Mouse (Mus musculus) forebrain, embryonic 14.5 days (tissue): ENCODE data around the gene Ube2h. TPM values are rescaled to one million over a fixed set of nuclear protein-coding genes. Genes with fewer than 3 reads are reported as not detected.

Experiments
- ATAC-seq: fragments of 200-750 bp; cut with Nextera tagmentation; 2 replicates; pipeline ENCODE4 v1.8.0; 2017; ENCODE audit warnings: mild to moderate bottlenecking, moderate library complexity
- DNase-seq: peaks from one replicate; pipeline ENCODE4 v3.0.0-alpha.2; 2015; ENCODE audit warnings: low spot score
- H3K27ac ChIP-seq: fragments of 300-500 bp; sonication (generic); 2 replicates; pipeline ENCODE4 v1.5.1; 2014; ENCODE audit warnings: low read depth, mild to moderate bottlenecking, control low read depth, low read length, moderate library complexity
- H3K27me3 ChIP-seq: fragments of 300-500 bp; sonication (generic); replicated peaks from 2 replicates; pipeline ENCODE4 v1.6.1; 2014; ENCODE audit warnings: low read length, control low read depth, mixed read lengths; ENCODE audit not compliant: control insufficient read depth, insufficient read depth
- H3K36me3 ChIP-seq: fragments of 300-500 bp; sonication (generic); 2 replicates; pipeline ENCODE4 v1.6.1; 2014; ENCODE audit warnings: low read length, control low read depth; ENCODE audit not compliant: control insufficient read depth, insufficient read depth
- H3K4me1 ChIP-seq: fragments of 300-500 bp; sonication (generic); 2 replicates; pipeline ENCODE4 v1.6.1; 2014; ENCODE audit warnings: antibody characterized with exemption, low read length, control low read depth; ENCODE audit not compliant: control insufficient read depth, insufficient read depth
- H3K4me2 ChIP-seq: fragments of 300-500 bp; sonication (generic); 2 replicates; pipeline ENCODE4 v1.6.1; 2014; ENCODE audit warnings: mild to moderate bottlenecking, control low read depth, low read length
- H3K4me3 ChIP-seq: fragments of 300-500 bp; sonication (generic); 2 replicates; pipeline ENCODE4 v1.5.1; 2014; ENCODE audit warnings: low read depth, low read length, control low read depth
- H3K9ac ChIP-seq: fragments of 300-500 bp; sonication (generic); 2 replicates; pipeline ENCODE4 v1.6.1; 2014; ENCODE audit warnings: mild to moderate bottlenecking, low read length, control low read depth, moderate library complexity
- H3K9me3 ChIP-seq: fragments of 300-500 bp; sonication (generic); replicated peaks from 2 replicates; pipeline ENCODE4 v1.6.1; 2016; ENCODE audit warnings: low read length, control low read depth, mixed read lengths; ENCODE audit not compliant: control insufficient read depth
- WGBS: fragments of 180-500 bp; shearing (Covaris S2); extraction: QIAGEN DNeasy Blood & Tissue Kit; methylation state at CpG from one replicate; pipeline ENCODE4 v1.1.7; 2014; 5-methylcytosine and 5-hydroxymethylcytosine counted together
- polyA plus RNA-seq: library from polyadenylated mRNA; unstranded; fragments of >200 nt; fragmentation: Nextera tagmentation; extraction: Ambion mirVana; gene quantifications from 2 replicates; pipeline ENCODE4 v1.2.1, GENCODE M21; 2014

Ube2h gene
- polyA plus RNA-seq, 1 experiment from 2014 or later = 57.3 TPM

GRCm38 (mm10) chr6:30302781-30303631 is 1.3 kb downstream of the Ube2h start:
- no peak for ATAC-seq
- peak overlapping the region; percentile 91 for H3K9ac ChIP-seq
- under 1% methylated on average over 11 of the region's 11 CpGs for WGBS
- DNase-seq = peak; percentile 43
- peak overlapping the region; percentile 92 for H3K27ac ChIP-seq
- no peaks in the 10 kb centered on the region for H3K27me3 ChIP-seq
- H3K36me3 ChIP-seq = 0 out of 2 replicates have a peak, but pooled peaks cover 2% of the 10 kb centered on the region
- peak overlapping the region; percentile 69 for H3K4me2 ChIP-seq
- no peaks in the 10 kb centered on the region for H3K9me3 ChIP-seq
- H3K4me3 ChIP-seq = peak overlapping the region; percentile 75
- H3K4me1 ChIP-seq = peaks cover 17% of the 10 kb centered on the region; the same call in 1 of the 2 replicates

GRCm38 (mm10) chr6:30302156-30302555 is 2.2 kb downstream of the Ube2h start:
- Histone ChIP-seq H3K4me2 (peak overlapping the region; percentile 69), H3K4me1 (peaks cover 17% of the 10 kb centered on the region; the same call in 1 of the 2 replicates), H3K27ac (peak overlapping the region; percentile 77; the same call in 1 of the 2 replicates), H3K4me3 (peak overlapping the region; percentile 75), H3K9ac (peak overlapping the region; percentile 74), H3K9me3 (no peaks in the 10 kb centered on the region), H3K27me3 (no peaks in the 10 kb centered on the region), H3K36me3 (peaks cover 9% of the 10 kb centered on the region; the same call in 1 of the 2 replicates)
- no peak for ATAC-seq
- peak; percentile 30 for DNase-seq
- WGBS = 5% methylated on average over 4 of the region's 4 CpGs

GRCm38 (mm10) chr6:30300901-30301300 is 3.4 kb downstream of the Ube2h start:
- H3K36me3 ChIP-seq = peaks cover 14% of the 10 kb centered on the region; the same call in 1 of the 2 replicates
- H3K4me3 ChIP-seq = peak overlapping the region; percentile 75
- H3K9ac ChIP-seq = peak overlapping the region; percentile 74
- H3K4me1 ChIP-seq = peaks cover 17% of the 10 kb centered on the region; the same call in 1 of the 2 replicates
- H3K9me3 ChIP-seq = no peaks in the 10 kb centered on the region
- H3K27ac ChIP-seq = peak overlapping the region; percentile 77
- under 1% methylated on average over 7 of the region's 7 CpGs for WGBS
- H3K27me3 ChIP-seq = no peaks in the 10 kb centered on the region
- ATAC-seq (no peak), DNase-seq (no peak)
- peak overlapping the region; percentile 69 for H3K4me2 ChIP-seq

- ATAC-seq (peak; percentile 72), DNase-seq (peak; percentile 95)
- peak overlapping the region; percentile 77 for H3K27ac ChIP-seq
- H3K4me2 ChIP-seq = peak overlapping the region; percentile 69
- peaks cover 17% of the 10 kb centered on the region; the same call in 1 of the 2 replicates for H3K4me1 ChIP-seq
- no peaks in the 10 kb centered on the region for H3K27me3 ChIP-seq
- peaks cover 19% of the 10 kb centered on the region; the same call in 1 of the 2 replicates for H3K36me3 ChIP-seq
- under 1% methylated on average over 5 of the region's 5 CpGs for WGBS
- no peaks in the 10 kb centered on the region for H3K9me3 ChIP-seq
- H3K4me3 ChIP-seq = peak overlapping the region; percentile 75
- H3K9ac ChIP-seq = peak overlapping the region; percentile 74
These were observed 4.0 kb downstream of the Ube2h start for GRCm38 (mm10) chr6:30300372-30300771.

- H3K9ac ChIP-seq = no peak overlapping the region
- H3K4me3 ChIP-seq = no peak overlapping the region
These were observed 4.7 kb downstream of the Ube2h start for GRCm38 (mm10) chr6:30299683-30300082.

GRCm38 (mm10) chr6:30299116-30299515 is 5.2 kb downstream of the Ube2h start:
- Histone ChIP-seq H3K27ac (no peak overlapping the region), H3K9me3 (no peaks in the 10 kb centered on the region), H3K4me3 (no peak overlapping the region), H3K4me2 (no peak overlapping the region), H3K36me3 (peaks cover 22% of the 10 kb centered on the region), H3K27me3 (no peaks in the 10 kb centered on the region), H3K4me1 (peaks cover 17% of the 10 kb centered on the region; the same call in 1 of the 2 replicates), H3K9ac (no peak overlapping the region)
- ATAC-seq (no peak), DNase-seq (no peak)
- 78% methylated on average over 1 of the region's 1 CpGs for WGBS

More at GRCm38 (mm10) chr6:30299683-30300082, 4.7 kb downstream of the Ube2h start:
- no peak for ATAC-seq
- no peak overlapping the region; the same call in 1 of the 2 replicates for H3K27ac ChIP-seq
- no peak for DNase-seq
- 94% methylated on average over 5 of the region's 5 CpGs for WGBS
- peak overlapping the region; percentile 69 for H3K4me2 ChIP-seq
- H3K27me3 ChIP-seq = no peaks in the 10 kb centered on the region
- no peaks in the 10 kb centered on the region for H3K9me3 ChIP-seq
- peaks cover 19% of the 10 kb centered on the region; the same call in 1 of the 2 replicates for H3K36me3 ChIP-seq
- peaks cover 17% of the 10 kb centered on the region; the same call in 1 of the 2 replicates for H3K4me1 ChIP-seq

GRCm38 (mm10) chr6:30292579-30292978 is 11.8 kb downstream of the Ube2h start:
- H3K9me3 ChIP-seq = no peaks in the 10 kb centered on the region
- no peak overlapping the region for H3K4me3 ChIP-seq
- no peak for DNase-seq
- H3K27me3 ChIP-seq = no peaks in the 10 kb centered on the region
- no peak for ATAC-seq
- no peaks in the 10 kb centered on the region for H3K4me1 ChIP-seq
- no peak overlapping the region for H3K27ac ChIP-seq
- 94% methylated on average over 2 of the region's 2 CpGs for whole genome bisulfite sequencing
- no peak overlapping the region for H3K4me2 ChIP-seq
- peaks cover 36% of the 10 kb centered on the region for H3K36me3 ChIP-seq
- no peak overlapping the region for H3K9ac ChIP-seq

GRCm38 (mm10) chr6:30287958-30288357 is 16.4 kb downstream of the Ube2h start:
- H3K4me1 ChIP-seq = no peaks in the 10 kb centered on the region
- ATAC-seq (no peak), DNase-seq (no peak)
- no peak overlapping the region for H3K9ac ChIP-seq
- H3K27ac ChIP-seq = no peak overlapping the region
- no peaks in the 10 kb centered on the region for H3K9me3 ChIP-seq
- WGBS = 91% methylated on average over 6 of the region's 6 CpGs
- peaks cover 35% of the 10 kb centered on the region for H3K36me3 ChIP-seq
- H3K27me3 ChIP-seq = no peaks in the 10 kb centered on the region
- H3K4me2 ChIP-seq = no peak overlapping the region
- H3K4me3 ChIP-seq = no peak overlapping the region

GRCm38 (mm10) chr6:30286642-30287041 is 17.7 kb downstream of the Ube2h start:
- H3K4me1 ChIP-seq = no peaks in the 10 kb centered on the region
- H3K27ac ChIP-seq = no peak overlapping the region
- no peaks in the 10 kb centered on the region for H3K9me3 ChIP-seq
- H3K4me2 ChIP-seq = no peak overlapping the region
- peaks cover 27% of the 10 kb centered on the region for H3K36me3 ChIP-seq
- DNase-seq (no peak), ATAC-seq (no peak)
- no peak overlapping the region for H3K4me3 ChIP-seq
- no peaks in the 10 kb centered on the region for H3K27me3 ChIP-seq
- no peak overlapping the region for H3K9ac ChIP-seq
